Mouse (Mus musculus) T-helper 17 cell (primary cell): ENCODE data around the gene Slc2a4.
"Not testable (repeated sequence)": the region's sequence is repeated elsewhere in the genome, so short reads cannot be mapped to it uniquely, and the experiment has no call there.

ENCODE experiments used
- in situ Hi-C, 2 experiments: fragments of 300-600 bp; cut with MboI, MseI; formaldehyde crosslinking; loops; 1 replicate in 1 of 2; 2 replicates in 1 of 2; pipeline ENCODE4 v1.15.1; 2025; ENCODE audit warnings: high pct_unique_total_duplicates in 2 of 2

The Slc2a4 gene

DNA sequence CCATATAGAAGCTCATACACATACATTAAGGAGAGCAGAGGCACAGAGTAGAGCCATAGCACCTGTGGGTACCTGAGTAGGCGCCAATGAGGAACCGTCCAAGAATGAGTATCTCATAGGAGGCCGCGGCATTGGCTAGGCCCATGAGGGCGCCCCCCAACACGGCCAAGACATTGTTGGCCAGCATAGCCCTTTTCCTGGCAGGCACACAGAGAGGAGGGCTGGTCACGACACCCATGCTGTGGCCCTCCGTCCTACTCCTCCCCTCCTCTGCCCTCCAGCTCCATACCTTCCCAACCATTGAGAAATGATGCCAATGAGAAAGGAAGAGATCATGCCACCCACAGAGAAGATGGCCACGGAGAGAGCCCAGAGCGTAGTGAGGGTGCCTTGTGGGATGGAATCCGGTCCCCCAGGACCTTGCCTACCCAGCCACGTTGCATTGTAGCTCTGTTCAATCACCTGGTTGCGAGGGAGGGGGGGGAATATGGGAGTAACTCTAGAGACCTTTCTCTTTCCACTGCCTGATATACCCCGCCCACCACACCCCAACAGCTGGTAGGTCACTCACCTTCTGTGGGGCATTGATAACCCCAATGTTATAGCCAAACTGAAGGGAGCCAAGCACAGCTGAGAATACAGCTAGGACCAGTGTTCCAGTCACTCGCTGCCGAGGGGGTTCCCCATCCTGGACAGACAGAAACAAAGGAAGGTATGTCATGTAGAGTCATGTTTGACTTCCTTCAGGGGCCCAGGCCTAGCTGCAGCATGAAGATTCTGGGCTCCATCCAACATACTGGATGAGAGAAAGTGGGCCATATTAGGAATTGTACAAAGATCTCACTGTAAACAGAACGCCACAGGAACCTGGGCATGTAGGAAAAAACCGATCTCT lies 1.7 kb downstream of the Slc2a4 start:
- in situ Hi-C loops = loop anchor here in 1 of 2 experiments (5.0 kb wide), 1 partner anchor 64 kb away; the partner anchor contains the start of gene Kctd11

DNA sequence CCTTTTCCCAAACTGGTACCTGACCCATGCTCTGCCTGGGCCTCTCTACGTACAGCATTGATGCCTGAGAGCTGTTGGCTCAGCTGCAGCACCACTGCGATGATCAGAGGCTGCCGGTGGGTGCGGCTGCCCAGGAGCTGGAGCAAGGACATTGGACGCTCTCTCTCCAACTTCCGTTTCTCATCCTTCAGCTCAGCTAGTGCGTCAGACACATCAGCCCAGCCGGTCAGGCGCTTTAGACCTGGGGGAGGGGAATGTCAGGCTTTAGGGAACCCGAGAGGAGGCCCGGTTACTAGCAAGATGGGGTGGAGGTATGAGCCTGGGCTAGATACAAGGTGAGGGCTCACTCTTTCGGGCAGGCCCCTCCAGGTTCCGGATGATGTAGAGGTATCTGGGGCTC lies 2.8 kb downstream of the Slc2a4 start:
- in situ Hi-C loops = loop anchor here in 1 of 2 experiments (5.0 kb wide), 1 partner anchor 63 kb away; the partner anchor contains the start of gene Kctd11

DNA sequence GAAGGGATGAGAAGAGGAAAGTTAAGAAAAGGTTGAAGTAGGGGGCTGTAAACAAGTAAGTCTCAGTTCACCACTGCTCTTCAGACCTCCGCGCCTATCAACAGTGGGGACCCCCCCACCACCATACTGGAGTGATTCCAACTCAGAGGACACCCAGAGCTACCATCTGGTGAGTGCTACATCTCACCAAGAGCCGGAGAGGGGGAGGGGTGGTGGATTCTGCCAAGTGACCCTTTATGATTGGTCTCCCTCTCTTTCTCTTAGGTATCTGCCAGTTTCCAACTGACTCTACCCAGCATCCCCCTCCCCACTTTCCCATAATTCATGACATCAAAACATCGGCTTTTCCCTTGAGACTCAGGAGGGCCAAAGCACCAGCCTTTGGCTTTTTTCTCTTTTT lies 7.0 kb downstream of the Slc2a4 start:
- in situ Hi-C loops = no loop called here

DNA sequence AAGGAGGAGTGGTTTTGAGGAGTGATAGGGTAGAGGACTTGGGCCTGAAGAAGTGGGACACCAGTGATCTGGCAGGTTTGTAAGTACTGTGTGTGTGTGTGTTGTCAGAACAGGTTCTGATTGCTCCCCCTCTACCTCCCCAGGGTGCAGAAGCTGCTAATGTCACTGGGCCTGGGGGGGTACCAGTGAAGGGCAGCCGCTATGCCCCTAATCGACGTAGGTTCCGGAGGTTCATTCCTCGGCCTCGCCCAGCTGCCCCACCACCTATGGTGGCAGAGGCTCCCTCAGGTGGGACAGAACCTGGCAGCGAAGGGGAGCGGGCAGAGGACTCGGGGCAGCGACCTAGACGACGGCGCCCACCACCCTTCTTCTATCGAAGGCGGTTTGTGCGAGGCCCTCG lies 8.3 kb downstream of the Slc2a4 start:
- in situ Hi-C loops = no loop called here

DNA sequence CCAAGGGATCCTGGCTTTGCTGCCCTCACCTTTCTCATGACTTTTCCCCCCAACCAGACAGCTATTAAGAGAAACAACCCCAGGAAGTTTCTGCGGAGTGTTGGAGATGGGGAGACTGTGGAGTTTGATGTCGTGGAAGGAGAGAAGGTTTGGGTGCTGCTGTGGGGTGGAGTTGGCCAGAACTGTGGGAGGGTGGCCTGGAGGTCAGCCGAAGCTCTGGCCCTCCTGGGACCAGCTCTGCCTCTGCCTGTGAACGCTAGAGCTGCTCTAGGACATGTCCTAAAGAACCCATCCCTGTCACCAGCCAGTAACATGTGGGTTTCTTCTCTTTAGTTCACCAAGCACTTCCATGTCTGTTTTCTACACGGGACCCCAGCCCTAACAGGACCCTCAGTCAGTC lies 8.8 kb downstream of the Slc2a4 start:
- in situ Hi-C loops = no loop called here

DNA sequence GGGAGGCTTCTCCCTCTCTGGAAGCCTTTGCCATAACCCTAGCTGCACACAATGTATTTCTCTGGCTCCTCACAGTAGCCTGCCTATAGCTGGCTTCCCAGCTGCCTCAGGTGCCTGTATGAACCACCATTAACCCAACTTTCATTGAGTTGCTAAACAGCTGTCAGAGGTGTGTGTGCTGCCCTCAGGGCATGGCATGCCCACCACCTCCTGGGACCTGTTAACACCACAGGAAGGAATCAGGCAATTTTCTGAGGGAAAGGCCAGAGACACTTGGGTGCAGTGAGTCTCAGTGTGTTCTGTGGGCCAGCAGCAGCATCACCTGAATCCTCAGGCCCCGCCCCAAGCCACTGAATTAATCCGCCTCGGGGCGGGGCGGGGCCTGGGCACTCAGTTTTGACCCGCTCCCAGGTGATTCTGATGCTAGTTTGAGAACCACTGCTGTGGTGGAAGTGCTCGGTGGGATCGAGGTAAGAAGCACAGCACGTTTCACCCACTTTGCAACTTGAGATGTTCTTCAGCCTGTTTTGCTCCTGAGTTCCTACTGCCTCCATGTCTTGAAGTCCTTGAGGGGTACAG lies 9.5 kb downstream of the Slc2a4 start:
- in situ Hi-C loops = no loop called here

DNA sequence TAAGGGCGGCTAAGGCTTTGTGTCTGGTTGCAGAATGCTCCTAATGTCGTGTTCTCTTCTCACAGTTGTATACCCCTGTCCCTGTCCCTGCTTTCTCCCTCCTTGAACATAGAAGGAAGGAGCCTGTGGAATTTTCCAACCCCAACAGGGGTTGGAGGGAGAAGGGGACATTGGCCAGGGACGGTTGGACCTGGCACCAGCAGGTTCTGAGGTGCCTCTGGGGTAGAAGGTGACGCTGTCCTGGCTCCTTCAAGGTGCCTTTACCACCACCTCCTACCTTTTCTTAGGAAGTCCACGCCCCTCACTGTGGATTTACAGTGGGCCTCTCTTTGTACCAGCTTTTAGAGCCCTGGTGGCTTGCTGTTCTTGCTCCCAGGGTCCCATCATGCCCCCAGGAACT lies 10.2 kb downstream of the Slc2a4 start:
- in situ Hi-C loops = no loop called here

DNA sequence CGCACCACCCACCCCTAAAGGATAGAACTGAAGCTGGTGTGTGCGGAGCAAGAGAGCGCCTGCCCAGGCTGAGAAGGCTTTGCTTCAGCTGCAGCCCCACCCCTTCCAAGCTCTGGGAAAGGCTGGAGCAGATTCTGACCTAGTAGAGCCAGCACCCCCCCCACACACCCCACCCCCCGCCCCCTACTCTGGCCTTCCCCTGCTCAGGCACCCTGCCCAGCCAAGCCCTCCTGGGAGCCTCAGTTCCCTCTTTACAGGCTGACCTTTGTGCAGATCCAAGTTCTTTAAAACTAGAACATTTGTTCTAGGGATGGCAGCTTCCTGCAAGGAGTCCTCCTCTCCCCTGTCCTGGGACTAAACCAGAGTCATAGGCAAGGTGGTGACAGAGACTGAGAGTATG lies 10.6 kb downstream of the Slc2a4 start:
- in situ Hi-C loops = no loop called here

DNA sequence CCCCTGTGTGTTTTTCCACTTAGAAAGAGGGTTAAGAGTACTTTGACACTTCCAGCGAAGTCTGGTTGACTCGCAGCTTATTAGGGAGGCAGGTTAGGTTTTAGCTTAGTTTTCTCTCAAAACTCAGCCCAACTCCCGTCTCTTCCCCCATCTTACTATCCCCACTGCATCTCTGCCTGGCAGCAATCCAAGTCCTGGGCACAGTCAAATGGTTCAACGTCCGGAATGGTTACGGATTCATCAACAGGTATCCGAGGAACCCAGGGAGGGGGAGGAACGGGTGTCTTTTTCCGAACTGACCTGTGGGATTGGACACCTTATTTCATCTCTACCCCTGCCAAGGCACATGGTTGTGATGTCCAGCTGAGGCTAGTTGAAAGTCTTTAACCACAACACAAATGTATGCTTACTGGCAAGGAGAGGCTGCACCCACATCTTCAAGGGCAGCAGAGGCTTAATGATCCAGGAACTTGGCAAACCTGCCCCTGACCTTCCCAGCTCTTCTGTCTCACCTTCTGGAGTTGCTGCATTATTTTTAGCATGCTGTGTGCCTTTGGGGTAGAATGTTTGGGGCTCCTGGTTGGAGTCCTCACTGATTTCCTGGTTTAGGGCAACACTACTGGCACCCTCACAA lies 11.2 kb downstream of the Slc2a4 start:
- in situ Hi-C loops = no loop called here

DNA sequence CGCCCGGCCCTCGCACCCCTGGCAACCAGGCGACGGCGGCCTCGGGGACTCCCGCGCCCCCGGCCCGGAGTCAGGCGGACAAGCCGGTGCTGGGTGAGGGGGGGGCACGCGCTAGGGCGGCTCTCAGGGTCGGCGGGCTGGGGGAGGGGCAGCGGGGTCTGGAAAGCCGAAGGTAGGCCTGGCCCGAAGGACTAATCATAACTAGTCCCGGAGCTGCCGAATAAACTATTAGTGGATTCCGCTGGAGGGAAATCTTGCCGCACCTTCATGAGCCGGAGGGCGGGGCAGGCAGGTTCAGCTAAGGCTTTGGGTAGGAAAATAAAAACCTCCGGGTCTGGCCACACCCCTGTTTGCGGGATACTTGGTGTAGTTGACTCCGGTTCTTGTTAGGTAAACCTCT lies 11.8 kb downstream of the Slc2a4 start:
- in situ Hi-C loops = no loop called here

DNA sequence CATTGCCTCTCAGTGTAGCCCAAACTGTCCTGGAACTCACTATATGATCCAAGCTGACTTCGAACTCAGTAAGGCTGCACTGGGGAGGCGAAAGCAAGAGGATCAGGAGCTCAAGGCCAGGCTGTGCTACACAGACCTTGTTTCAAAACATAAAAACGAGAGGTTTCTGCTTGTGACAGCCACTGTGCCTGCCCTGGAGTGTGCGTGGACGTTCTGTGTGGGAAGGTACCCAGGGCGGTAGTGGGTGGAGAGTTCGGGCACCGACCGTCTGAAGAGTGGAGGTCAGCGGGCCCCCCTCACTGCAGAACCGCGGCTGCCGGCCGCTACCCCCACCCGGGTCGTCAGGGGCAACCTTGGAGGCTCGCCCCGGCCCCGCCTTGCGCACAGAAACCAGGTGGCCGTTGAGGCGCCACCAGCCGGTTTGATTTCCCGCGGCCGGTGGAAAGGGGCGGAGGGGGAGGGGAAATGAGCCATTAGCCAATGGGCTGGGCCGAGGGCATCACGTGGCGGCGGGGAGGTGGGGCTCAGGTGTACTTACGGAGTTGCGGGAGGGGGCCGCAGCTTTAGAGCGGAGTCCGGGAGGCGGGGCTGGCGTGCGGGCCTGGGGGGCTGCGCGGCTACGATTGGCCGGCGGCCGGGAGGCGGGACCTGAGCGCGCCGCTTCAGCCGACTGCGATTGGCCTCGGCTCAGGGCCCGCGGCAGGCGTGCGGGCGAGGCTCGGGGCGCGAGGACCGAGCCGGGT lies 12.7 kb downstream of the Slc2a4 start, which contains the start of gene Ybx2:
Gene Ybx2, plus strand, starts transcription at position 660 of the 743 bp plus-strand sequence.
- in situ Hi-C loops = no loop called here

DNA sequence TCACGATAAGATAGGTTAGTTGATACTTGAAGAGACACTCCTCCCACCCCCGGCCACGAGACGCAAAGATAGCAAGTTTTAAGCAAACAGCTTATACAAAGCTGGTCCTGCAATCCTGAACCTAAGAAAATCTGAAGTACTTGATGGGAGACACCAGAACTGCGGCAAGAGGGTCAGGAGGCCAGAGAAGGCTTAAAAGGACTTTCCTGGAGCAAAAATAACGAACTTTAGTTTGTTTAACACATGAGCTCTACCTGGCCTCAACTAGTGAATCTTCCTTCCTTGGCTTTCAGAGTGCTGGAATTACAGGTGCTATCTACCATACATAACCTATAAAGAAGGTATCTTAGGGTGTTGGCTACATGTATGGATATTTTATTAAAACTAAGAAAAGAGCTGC lies 13.3 kb downstream of the Slc2a4 start:
- in situ Hi-C loops = no loop called here

DNA sequence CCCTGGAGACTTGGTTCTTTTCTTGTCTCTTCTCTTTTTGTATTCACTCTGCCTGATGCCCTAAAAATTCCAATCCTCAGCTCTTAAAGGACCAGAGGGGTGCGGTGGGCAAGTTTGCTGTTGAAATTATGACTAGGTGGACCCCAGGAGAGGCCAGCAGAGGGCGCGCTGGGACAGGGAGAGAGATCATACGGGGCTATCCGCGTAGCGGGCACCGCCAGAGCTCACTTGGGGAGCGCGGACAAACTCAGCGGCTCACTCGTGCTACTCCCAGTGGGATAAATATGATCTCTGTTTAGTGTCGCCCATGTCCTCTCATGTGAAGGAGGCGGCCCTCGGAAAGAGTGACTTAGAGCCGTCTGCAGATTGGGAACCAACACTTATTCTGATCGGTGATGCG lies 13.8 kb downstream of the Slc2a4 start:
- in situ Hi-C loops = no loop called here

DNA sequence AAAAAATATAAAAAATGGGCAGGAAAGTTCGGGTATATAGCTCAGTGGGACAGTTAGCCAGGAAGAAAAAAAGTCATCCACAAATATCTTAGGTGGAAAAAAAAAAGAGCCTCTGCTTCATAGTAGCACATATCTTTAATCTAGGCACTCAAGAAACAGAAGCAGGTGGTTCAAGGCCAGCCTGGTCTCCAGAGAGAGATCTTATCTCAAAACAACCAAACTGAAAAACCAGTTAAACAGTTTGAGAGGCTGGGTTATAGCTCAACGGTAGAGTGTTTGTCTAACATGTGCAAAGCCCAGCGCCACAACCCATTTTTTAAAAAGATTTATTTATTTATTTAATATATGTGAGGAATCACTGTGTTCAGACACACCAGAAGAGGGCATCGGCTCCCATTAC lies 14.9 kb downstream of the Slc2a4 start:
- in situ Hi-C loops = no loop called here

DNA sequence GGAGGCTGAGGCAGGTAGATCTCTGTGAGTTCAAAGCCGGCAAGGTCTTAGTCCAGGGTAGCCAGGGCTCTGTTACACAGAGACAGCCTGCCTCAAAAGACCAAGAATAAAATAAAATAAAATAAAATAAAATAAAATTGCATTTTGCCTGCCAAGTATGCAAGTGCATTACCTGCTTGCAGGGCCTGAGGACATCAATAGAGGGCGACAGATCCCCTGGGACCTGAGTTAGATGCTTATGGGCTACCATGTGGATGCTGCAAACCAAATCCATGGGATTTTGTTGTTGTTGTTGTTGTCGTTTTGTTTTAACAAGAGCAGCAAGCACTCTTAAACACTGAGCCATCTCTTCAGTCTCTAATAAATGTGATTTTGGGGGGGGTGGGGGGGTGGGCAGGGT lies 15.7 kb downstream of the Slc2a4 start:
- in situ Hi-C loops = no loop called here

DNA sequence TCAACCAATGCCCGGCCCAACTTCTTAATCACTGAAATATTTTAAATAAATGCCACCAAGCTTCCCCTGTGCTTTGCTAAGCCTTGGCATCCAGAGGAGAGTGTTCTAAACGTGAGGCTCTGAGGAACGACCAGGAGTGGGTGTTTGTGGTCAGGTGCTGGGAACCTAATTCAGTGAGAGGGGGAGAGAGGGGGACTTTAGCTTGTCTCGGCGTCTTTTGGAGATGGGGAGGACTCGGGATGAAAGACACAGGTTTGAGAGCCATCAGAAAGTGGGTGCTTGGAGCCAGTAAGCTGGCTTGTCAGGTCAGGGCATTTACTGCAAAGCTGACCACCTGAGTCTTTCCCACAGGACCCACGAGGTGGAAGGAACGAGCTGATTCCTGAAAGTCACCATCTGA lies 16.2 kb downstream of the Slc2a4 start:
- in situ Hi-C loops = no loop called here

DNA sequence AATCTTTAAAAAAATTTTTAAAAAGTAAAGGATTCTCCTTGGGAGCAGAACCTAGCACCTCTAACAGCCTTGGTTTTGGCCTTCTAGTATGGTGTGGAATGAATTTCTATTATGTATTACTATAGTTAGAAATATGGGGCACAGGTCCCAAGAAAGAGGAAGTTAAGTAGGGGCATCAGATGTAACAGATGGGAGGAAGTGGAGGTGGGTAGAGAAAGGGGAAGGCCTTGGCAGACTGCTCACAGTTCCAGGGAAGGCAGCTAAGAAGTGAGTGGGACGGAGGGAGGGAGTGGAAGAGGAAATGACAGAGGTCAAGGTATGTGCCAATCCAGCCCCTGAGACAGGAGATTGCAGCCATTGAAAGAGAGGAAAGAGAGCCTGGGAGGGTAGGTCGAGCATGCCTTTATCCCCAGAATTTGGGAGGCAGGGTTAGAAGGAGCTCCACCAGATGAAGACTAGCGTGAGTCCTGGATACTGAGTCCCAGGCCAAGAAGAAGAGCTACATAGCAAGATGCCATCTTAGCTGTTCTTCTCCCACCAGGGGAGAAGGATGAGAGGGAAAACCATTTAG lies 16.9 kb downstream of the Slc2a4 start:
- in situ Hi-C loops = no loop called here

DNA sequence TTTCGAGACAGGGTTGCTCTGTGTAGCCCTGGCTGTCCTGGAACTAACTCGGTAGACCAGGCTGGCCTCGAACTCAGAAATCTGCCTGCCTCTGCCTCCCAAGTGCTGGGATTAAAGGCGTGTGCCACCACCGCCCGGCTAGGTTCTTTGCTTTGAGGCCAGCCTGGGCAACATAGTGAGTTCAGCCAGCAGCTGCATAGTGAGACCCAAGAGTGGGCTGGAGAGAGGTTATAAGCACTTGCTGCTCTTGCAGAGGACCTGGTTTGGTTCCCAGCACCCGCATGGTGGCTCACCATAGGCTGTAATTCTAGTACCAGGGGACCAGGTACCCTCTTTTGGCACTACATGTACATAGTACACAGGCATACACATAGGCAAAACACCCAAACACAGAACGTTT lies 17.8 kb downstream of the Slc2a4 start:
- in situ Hi-C loops = not testable (repeated sequence)

DNA sequence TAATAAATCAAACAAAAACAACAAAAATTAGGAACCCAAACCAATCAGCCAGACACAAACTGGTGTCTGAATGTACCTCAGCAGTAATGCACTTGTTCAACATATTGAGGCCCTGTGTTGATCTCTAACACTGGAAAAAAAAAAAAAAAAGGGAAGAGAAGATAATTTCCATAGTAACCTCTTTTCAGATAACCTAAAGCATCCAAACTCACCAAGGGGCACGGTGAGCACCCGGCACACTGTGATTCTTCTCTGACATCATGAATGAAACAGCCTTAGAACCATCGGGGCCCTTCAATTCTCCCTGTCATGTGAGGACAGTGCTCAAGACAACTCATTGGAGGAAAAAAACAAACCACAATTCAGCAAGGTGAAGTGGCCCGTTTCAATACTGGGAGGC lies 18.3 kb downstream of the Slc2a4 start:
- in situ Hi-C loops = no loop called here

DNA sequence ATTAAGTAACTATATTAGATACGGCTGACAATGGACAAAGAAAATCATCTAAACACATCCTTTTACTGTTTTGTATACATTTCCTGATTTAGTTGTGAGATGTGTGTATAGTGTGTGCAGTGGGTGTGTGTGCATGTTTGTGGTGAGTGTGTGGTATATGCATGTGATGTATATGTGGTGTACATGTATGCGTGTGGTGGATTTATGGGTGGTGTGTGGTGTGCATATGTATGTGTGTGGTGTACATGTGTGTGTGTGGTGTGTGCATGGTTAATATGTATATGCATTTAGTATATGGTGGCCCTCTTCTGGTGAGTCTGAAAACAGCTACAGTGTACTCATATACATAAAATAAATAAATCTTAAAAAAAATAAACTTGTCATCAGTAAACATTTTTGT lies 20.5 kb downstream of the Slc2a4 start:
- in situ Hi-C loops = no loop called here

DNA sequence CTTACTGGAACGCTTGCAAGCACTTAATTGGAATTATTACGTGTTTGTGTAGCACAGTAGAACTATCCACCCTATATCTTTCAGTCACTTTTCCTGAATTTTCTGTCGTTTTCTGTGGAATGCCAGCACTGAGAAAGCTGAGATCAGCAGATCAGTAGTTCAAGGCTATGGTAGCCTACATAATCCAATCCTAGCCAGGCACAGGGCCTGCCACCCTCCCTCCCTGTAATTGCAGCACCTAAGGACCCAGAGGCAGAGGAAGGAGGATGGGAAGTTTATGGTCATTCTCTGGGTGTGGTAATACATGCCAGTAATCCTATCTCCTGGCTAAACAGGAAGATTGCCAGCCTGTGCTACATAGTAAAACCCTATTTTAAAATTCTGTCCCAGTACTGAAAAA lies 25.2 kb downstream of the Slc2a4 start:
- in situ Hi-C loops = no loop called here
